Mouse (Mus musculus) olfactory bulb, adult 2 months (tissue): ENCODE results near the gene Fancd2.

Source experiments
- CTCF ChIP-seq: fragments of 200-500 bp; IDR thresholded peaks from 2 replicates; pipeline ENCODE4 v1.5.1; 2012; ENCODE audit warnings: low read depth, mild to moderate bottlenecking, low read length, moderate library complexity; ENCODE audit not compliant: insufficient read depth
- POLR2A ChIP-seq: fragments of 200-500 bp; IDR thresholded peaks from 2 replicates; pipeline ENCODE4 v1.6.1; 2012; ENCODE audit warnings: mild to moderate bottlenecking, low read depth, low read length, moderate library complexity; ENCODE audit not compliant: insufficient read depth

GRCm38 (mm10) chr6:113534886-113535285 is 3.4 kb downstream of the Fancd2 start:
- no peak for TF ChIP-seq CTCF
- TF ChIP-seq POLR2A: no peak
